Mouse (Mus musculus) mature B cell (primary cell): Measurements from ENCODE around the gene Icmt.

Source experiments
- in situ Hi-C: fragments of 300-500 bp; cut with MboI; formaldehyde crosslinking; loops from 2 replicates; pipeline ENCODE4 v1.14.3; 2019

Icmt gene

DNA sequence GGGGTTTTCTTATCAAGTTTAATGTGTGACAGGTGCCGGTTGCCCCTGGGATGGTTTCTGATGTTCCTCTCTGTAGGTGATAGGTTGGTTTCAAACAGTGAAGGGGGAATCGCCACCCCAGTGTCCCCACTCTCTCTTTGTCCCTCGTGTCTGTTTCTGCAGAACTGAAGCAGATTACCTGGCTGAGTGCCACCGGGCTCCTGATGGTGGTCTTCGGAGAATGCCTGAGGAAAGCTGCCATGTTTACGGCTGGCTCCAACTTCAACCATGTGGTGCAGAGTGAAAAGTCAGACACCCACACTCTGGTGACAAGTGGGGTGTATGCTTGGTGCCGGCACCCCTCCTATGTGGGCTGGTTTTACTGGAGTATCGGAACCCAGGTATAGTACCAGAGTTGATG, 3.3 kb downstream of the Icmt start:
- in situ Hi-C loops, result no loop called here

DNA sequence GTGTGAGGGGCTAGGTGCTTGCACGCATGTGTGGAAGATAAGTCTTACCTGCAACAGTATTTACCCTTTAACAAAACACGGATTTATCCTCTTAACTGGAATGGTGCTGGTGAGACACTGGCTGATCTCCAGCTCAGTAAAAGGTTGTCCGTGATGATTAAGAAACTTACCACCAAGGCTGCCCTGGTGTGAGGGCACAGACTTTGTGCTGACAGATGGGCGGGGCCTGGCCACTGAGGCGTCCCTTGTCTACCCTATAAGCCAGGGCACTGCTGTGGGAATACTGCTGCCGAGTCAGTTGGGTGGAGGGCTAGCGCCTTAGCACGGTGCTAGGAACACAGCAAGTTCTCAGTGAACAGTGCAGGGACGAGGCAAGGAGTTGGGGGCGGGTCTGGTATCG, 5.0 kb downstream of the Icmt start:
- in situ Hi-C loops, result no loop called here

DNA sequence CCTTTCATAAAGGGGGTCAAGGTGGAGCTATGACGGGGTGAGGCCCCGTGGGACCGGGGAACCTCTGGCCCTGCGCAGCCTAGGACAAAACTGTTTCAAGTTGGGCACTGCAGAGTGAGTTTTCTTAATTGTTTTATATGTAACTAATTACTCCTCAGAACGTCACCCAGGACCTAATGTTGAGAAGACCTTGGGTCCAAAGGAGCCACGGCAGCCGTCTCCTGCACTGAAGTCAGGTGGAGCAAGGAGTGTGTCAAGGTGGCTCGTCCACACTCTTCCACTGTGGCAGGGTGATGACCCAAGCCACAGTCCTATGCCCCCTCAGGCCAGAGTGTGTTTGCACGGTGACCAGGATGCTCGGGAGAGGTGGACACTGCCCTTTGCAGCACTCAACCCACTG, 6.1 kb downstream of the Icmt start:
- in situ Hi-C loops, result no loop called here

DNA sequence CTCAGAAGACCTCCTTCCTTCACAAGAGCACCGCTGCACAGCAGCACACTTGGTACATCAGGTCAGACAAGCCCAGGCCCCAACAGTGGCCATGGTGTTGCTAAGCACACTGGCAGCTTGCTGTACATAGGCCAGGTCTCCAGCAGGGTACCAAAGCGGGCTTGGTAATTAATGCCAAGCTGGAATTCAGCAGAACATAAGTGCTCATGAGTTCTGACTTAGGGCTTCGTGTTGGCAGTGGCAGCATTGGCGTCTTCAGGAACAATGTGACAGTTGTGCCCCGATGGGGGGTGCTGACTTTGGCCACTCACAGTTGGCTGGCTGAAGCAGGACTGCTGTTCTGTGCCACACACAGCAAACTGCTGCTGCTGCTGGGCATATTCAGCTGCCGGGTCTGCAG, 7.7 kb downstream of the Icmt start:
- in situ Hi-C loops, result no loop called here

DNA sequence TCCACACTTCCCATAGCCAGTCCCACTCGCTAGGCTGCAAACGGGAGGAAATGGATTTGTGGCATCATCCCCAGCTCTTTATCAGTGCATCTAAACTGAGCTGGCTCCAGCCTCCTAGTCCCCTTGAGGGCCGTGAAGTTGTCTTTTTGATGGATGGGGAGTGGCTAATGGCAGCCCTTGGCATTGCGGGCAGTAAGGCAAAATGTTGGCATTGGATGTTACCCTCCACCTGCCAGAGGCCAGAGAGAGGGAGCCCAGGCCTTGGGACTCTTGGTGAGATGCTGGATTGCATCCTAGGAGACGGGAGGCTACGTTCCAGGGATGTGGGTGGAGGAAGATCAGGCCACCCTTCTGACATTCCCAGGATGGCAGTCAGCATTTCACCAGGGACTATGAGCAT, 9.0 kb downstream of the Icmt start:
- in situ Hi-C loops, result no loop called here

DNA sequence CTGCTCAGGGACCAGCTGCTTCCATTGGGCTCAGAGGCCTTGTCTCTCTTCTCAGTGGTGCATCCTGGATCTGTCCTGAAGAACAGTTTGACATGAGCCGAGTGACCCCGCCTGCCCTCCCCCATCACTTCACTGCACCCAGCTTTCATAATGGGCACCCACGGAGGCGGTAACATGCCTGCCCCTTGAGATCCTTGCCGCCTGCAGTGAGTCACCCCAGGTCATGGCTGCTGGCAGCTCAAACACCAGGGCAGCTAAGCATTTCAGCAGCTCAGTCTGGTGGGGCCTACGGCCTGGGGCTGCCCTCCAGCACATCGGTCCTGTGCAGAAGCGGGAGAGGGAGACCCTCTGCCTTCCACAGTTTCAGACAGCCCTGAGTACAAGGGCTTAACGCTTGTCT, 10.5 kb downstream of the Icmt start:
- in situ Hi-C loops, result no loop called here

DNA sequence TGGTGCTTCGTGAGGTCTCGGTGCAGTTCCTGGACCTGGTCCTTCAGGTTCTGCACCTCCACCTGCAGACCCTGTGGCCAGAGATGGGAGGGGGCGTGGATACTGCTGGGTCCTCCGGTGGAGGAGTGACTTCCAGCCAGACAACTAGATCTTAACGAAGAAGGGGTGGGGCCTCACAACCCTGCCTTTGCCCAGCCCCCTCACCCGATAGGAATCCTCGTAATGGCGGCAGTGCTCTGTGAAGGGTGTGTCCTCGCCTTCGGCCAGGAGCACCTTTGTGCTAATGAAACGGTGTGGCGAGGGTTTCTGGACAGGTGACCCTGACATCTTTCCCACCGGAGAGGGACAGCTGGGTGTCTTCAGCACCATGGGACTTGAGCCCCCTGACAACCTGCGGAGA, 15.2 kb downstream of the Icmt start:
- in situ Hi-C loops, result no loop called here

DNA sequence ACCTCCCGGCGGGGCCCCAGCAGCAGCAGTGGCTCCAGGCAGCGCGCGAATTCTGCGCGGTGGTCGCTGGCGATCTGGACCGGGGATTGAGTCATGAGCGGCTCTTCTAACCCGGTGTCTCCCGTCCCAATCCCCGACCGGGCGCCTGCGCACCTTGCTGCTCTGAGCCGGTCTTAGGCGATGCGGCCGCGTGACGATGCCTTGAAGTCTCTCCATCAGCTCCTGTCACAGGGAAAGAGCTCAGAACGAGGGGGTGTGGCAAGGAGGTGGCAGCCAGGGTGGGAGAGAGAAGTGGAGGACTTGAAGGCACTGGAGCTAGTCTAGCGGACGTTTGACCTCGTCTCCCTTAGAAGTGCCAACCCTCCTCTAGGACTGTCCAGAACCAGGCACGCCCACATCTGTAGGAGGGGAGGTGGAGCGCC, 16.2 kb downstream of the Icmt start:
- in situ Hi-C loops, result no loop called here

DNA sequence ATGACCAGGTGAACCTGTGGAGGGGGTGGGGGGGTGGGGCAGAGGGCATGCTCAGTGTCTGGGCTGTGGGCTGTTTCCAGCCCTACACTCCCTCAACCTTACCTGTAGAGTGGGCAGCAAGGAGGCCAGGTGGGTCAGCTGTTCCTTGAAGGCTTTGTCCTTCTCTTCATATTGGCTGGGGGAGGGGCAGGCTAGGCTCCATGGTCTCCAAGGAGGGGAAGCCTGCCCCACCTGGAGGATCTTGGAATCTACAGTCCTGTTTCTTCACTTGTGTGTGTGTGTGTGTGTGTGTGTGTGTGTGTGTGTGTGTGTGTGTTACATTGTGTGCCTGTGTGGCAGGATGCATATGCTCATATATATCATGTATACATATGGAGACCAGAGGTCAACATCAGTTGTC, 16.9 kb downstream of the Icmt start:
- in situ Hi-C loops, result no loop called here

DNA sequence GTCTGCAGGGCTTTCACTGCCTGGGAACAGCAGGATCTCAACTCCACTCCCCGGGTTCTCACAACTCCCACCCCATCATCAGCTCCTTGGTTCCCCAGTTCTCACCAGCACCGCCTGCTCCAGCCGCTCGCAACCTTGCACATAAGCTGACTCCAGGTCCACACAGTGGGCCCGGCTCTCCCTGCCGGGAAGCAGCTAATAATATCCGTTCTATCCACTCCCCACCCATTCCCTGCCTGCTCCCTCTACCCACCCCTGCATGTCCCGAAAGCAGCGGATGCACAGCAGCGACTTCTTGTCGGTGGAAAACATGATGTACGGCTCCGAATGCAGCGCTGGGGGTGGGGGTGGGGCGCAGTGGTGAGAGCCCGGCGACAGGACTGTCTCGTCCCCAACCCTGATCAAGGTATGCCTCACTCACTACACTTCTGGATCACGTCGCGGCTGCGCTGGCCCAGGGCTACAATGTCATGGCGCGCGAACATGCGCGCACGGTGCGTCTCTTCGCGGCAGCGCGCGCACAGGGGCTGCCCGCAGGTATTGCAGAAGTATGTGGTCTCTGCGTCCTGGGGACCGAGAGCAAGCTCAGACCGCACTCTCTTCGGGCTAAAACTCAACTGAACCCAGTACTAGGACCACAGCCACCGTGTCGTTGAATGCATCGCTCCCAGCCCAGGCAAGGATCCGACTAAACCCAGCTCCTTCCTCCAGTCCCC, 18.6 kb downstream of the Icmt start:
- in situ Hi-C loops, result no loop called here

DNA sequence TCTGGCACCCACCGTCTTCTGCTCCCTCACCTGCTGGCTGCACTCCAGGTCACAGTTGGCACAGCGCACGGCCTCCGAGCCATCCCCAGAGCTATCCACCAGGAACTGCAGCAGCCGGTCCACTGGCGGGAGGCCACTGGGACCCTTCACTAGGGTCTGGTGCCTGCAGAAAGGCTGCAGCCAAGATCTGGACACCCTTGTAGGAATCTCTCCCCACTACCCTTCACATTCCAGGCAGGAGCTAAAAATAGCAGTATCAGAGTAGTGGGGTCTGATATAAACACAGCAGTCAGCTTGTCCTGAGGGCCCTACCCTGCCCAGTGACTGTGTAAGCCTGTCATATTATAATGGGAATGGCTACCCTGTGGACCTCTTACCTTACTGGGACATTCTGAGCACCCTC, 20.6 kb downstream of the Icmt start:
- in situ Hi-C loops, result no loop called here

DNA sequence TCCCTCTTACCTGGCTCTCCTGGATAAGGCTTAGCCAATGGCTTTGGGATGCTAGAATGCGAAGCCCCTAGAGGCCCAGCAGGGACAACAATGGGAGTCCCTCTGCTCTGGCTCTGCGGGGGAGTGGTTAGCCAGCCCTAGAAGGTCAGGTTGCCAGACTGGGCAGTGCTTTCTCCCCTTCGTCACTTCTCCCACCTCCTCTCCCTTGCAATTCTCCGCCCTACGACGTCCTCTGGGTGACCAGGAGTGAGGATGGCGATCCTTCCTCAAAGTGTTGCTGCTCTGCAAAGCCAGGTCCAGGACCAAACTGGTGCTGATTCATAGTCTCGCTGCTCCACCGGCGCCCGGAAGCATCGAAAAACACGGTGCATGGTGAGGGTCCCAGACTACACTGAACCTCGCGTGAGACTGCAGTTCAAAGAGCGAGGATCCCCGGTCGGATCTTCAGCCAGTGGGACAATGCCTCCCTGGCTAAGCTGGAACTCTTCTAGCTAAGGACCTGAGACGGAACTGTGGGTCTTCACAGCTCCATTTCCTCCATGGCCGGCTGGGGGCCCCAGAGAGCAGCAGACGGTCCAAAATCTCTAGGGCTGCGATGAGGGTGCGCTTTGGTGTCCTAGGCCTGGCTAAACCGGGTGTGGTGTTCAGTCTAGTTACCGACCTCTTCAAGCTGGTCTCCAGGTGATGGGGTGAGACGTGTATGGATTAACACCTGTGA, 21.6 kb downstream of the Icmt start, which contains the start of gene Rnf207:
Rnf207 (minus strand) TSS at position 477 of the 718 bp plus-strand sequence.
- in situ Hi-C loops, result no loop called here

DNA sequence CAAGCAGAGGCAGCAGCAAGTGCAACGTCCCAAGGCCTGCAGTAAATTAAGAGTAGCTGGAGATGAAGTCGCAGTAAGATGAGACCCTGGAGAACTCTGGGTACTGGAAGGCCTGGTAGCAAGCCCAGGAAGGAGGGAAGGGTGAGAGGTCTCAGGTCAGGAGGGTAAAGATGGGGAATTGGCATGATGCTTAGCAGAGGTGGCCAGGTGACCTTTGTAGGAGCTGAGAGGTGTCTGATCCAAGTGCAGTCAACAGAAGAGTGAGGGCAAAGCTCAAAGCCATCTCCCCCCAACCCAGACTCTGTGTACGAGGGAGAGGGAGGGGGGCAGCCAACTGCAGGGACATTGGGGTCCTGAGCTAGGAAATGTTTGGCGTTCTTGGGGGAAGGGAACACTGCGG, 24.4 kb downstream of the Icmt start:
- in situ Hi-C loops, result loop anchor here (10.0 kb wide), 1 partner anchor 153 kb away; the partner anchor contains the start of genes Kcnab2 and Nphp4

DNA sequence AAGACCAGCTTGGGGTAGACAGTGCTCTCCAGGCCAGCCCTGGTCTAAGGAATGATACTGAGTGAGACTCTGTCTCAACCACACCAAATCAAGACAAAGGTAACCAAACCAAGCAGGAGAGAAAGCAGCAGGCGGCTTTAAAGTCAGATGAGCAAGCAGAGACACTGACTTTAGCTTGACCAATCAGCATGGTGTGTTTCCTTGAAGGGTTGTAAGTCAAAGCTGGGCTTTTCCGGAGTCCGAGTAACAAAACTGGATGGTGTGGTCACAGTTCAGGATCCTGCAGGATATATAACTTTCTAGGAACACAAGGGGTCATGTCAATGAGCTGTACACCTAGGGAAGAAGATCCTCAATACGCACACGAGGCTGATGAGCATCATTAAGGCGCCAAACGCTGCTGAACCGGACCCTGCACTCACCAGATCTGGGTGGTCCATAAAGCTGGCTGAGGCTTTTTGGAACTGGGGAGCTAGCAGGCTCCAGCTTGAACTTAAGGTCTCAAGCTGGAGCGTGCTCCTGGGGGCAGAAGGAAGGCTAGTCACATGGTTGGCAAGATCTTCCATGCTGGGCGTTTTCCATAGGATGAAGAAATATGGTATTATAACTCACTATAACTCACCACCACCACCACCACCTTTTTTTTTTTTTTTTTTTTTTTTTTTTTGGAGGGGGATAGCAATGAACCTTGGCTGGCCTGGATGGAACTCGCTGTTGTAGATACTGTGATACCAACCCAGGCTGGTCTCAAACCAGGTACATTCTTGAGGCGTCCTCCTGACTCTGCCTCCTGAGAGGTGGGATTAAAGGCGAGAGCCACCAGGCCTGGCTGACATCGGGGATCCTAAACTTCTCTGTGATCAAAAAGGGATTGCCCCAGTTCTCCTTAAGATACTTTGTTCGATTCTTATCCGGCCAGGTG, 27.9 kb downstream of the Icmt start:
- in situ Hi-C loops, result loop anchor here (10.0 kb wide), 1 partner anchor 150 kb away; the partner anchor contains the start of genes Kcnab2 and Nphp4

DNA sequence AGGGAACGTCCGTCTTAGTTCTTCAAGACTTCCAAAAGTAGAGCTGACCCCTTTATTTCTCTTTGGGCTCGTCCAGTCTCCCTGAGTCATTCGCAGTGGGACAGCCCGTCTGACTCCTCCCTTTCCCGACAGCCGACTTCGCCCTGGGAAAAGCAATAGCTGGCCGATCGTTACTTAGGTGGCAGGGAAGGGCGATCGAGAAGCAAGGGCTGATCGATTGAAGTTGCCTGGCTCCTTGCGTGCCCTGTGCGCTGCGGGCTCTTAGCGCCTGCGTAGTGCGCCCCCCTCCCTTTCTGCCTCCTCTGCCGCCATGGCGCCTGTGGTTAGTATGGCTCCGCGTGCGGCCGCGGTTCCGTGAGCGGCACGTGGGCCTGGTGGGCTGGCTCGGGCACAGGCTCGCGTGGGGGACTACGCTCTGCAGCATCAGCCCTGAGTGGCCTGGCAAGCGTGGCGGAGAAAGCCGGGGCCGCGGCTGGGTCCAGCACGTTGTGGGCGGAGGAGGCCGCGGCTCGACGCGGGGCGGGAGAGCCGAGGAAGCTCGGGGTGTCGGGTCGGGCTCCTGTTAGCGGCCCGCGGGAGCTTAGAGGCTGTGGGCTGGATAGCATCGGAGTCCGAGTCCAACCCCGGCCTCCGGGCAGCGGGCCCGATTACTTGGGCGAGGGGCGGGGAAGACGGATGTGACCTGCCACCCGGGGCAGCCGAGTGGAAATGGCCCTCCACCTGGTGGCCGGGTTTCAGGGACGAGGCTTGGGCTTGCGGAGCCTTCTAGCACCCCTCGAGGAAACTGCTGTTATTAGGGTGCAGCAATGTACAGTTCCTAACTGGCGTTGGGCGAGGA, 28.8 kb downstream of the Icmt start, which contains the start of gene Rpl22:
Rpl22 (plus strand) TSS at position 169 of the 838 bp plus-strand sequence.
- in situ Hi-C loops, result loop anchor here (10.0 kb wide), 1 partner anchor 149 kb away; the partner anchor contains the start of genes Kcnab2 and Nphp4

DNA sequence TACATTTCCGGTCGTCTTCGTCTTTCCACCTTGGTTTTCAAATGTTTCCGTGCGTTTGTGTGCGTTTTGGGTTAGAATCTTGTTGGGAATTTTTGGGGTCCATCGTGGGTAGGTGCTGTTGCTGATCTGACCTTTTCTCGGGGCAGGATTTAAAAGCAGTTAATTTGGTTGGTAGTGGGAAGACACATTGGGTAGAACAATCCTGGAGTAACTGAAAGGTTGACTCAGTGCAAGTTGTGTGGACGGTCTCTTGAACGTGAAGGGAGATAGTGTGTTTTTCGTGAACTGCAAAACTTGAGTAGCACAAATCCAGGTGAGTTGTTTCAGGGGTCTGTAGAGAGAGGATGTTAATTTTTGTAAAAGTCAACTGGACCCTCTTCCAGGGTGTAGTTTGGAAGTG, 29.5 kb downstream of the Icmt start:
- in situ Hi-C loops, result loop anchor here (10.0 kb wide), 1 partner anchor 148 kb away; the partner anchor contains the start of genes Kcnab2 and Nphp4

DNA sequence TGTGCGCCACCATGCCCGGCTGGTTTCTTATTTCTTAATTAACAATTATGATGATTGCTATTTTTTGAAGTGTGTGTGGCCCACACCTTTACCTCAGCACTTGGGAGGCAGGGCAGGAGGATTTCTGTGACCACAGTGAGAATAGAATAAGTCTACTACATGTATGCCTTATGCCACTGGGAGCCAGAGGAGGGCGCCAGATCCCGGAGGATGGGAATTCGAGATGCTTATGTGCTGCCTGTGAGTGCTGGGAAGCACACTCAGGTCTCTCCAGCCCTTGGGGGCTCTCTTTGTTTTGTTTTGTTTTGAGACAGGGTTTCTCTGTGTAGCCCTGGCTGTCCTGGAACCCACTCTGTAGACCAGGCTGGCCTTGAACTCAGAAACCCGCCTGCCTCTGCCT, 31.7 kb downstream of the Icmt start:
- in situ Hi-C loops, result loop anchor here (10.0 kb wide), 1 partner anchor 146 kb away; the partner anchor contains the start of genes Kcnab2 and Nphp4

DNA sequence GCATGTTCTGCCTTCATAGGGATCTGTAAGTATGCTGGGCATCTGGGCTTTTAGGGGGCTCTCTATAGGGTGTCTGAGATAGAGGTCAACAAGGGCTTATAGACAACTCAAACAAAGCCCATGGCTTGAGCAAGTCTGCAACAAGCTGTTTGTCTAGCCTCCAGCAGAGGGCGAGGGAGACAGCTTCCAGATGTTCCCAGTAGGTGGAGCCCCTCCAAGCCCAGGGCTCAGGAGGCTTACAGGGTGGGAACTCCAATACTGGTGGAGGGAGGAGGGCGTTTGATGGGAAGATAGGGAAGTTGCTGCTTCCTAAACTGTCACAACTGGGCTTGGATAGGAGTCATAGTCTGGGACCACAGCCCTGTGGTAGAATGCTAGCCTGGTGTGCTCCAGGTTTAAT, 35.9 kb downstream of the Icmt start:
- in situ Hi-C loops, result no loop called here

DNA sequence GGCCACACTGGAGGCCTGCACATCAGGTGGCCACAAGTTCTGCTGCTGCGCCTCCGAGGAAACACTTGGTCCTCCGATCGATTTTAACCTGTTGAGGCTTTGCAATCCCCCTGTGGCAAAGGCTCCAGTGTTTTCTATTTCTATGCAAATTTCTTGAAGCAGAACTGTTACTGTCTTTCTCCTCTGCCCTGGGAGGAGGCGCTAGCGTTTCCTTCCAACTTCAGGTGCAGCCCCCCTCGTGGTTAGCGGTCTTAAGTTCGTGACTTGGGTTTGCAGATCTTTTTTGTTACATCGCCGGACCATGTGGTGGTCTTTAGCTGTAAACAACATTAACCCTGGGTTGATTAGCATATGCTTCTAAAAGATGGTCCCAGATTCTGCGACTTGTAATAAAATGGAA, 36.6 kb downstream of the Icmt start:
- in situ Hi-C loops, result no loop called here

DNA sequence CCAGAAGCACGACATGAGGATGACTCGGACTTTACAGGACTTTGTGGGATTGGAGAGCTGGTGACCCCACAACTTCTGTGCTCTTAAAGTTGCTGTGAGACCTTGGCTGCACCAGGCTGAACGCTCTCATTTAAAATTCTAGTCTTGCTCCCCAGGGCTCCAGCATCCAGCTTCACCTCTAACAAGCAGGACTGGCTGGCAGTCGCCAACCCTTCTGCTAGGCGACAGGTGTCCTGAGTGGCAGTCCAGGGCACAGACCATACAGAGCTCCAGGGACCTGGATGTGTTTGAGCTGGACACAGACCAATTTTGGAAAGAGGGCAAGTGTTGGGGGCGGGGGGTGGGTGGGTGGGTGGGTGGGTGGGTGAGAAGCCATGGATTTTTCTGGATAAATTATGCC, 40.7 kb downstream of the Icmt start:
- in situ Hi-C loops, result no loop called here
